Mouse (Mus musculus): Measurements from ENCODE around the gene Cebpg. TPM values are rescaled to one million over a fixed set of nuclear protein-coding genes. Genes with fewer than 3 reads are reported as not detected.

The Cebpg gene
- polyA plus RNA-seq, 1 experiment from 2014 or later, result 36.3 TPM

- Histone ChIP-seq H3K4me3 (ENCODE audit: low read depth, low read length) (no peak overlapping the region), H3K4me1 (ENCODE audit: control insufficient read depth, insufficient read depth, low read length) (no peaks in the 10 kb centered on the region), H3K27ac (replicated peaks; ENCODE audit: low read depth, low read length) (no peak overlapping the region), H3K36me3 (replicated peaks; ENCODE audit: control insufficient read depth, insufficient read depth, low read depth, low read length) (no peaks in the 10 kb centered on the region), H3K27me3 (ENCODE audit: control insufficient read depth, insufficient read depth, low read length) (no peaks in the 10 kb centered on the region), H3K9ac (replicated peaks; ENCODE audit: low read length) (no peak overlapping the region), H3K9me3 (replicated peaks; ENCODE audit: control insufficient read depth, low read length) (no peaks in the 10 kb centered on the region), H3K4me2 (ENCODE audit: low read depth, low read length) (no peak overlapping the region)
- no peak for ATAC-seq (replicated peaks; ENCODE audit: insufficient number of reproducible peaks, low FRiP score, low TSS enrichment, low read depth)
- 79% methylated on average over 9 of the region's 9 CpGs for WGBS
- DNase-seq (ENCODE audit: low spot score), result no peak
These were observed 28.5 kb downstream of the Cebpg start for GRCm38 (mm10) chr7:35027801-35028420.

- no peaks in the 10 kb centered on the region for H3K27me3 ChIP-seq (ENCODE audit: control insufficient read depth, insufficient read depth, low read length)
- ATAC-seq (replicated peaks; ENCODE audit: insufficient number of reproducible peaks, low FRiP score, low TSS enrichment, low read depth), result no peak
- H3K9ac ChIP-seq (replicated peaks; ENCODE audit: low read length), result no peak overlapping the region
- no peaks in the 10 kb centered on the region for H3K36me3 ChIP-seq (replicated peaks; ENCODE audit: control insufficient read depth, insufficient read depth, low read depth, low read length)
- no peaks in the 10 kb centered on the region for H3K4me1 ChIP-seq (ENCODE audit: control insufficient read depth, insufficient read depth, low read length)
- H3K27ac ChIP-seq (replicated peaks; ENCODE audit: low read depth, low read length), result no peak overlapping the region
- H3K9me3 ChIP-seq (replicated peaks; ENCODE audit: control insufficient read depth, low read length), result no peaks in the 10 kb centered on the region
- peak; percentile 69 for DNase-seq (ENCODE audit: low spot score)
- no peak overlapping the region for H3K4me3 ChIP-seq (ENCODE audit: low read depth, low read length)
- WGBS, result 78% methylated on average over 3 of the region's 3 CpGs
- H3K4me2 ChIP-seq (ENCODE audit: low read depth, low read length), result no peak overlapping the region
These were observed 29.5 kb downstream of the Cebpg start for GRCm38 (mm10) chr7:35026838-35027291.

GRCm38 (mm10) chr7:35026276-35026630 is 30.1 kb downstream of the Cebpg start:
- Histone ChIP-seq H3K4me1 (ENCODE audit: control insufficient read depth, insufficient read depth, low read length) (no peaks in the 10 kb centered on the region), H3K4me2 (ENCODE audit: low read depth, low read length) (no peak overlapping the region), H3K4me3 (ENCODE audit: low read depth, low read length) (no peak overlapping the region), H3K36me3 (replicated peaks; ENCODE audit: control insufficient read depth, insufficient read depth, low read depth, low read length) (no peaks in the 10 kb centered on the region), H3K9ac (replicated peaks; ENCODE audit: low read length) (no peak overlapping the region), H3K27me3 (ENCODE audit: control insufficient read depth, insufficient read depth, low read length) (no peaks in the 10 kb centered on the region), H3K27ac (replicated peaks; ENCODE audit: low read depth, low read length) (no peak overlapping the region), H3K9me3 (replicated peaks; ENCODE audit: control insufficient read depth, low read length) (no peaks in the 10 kb centered on the region)
- ATAC-seq (replicated peaks; ENCODE audit: insufficient number of reproducible peaks, low FRiP score, low TSS enrichment, low read depth), result no peak
- 73% methylated on average over 4 of the region's 4 CpGs for WGBS
- no peak for DNase-seq (ENCODE audit: low spot score)

GRCm38 (mm10) chr7:35025409-35026275 is 30.7 kb downstream of the Cebpg start:
- peak; percentile 55 for ATAC-seq (replicated peaks; ENCODE audit: insufficient number of reproducible peaks, low FRiP score, low TSS enrichment, low read depth)
- Histone ChIP-seq H3K27me3 (ENCODE audit: control insufficient read depth, insufficient read depth, low read length) (no peaks in the 10 kb centered on the region), H3K36me3 (replicated peaks; ENCODE audit: control insufficient read depth, insufficient read depth, low read depth, low read length) (no peaks in the 10 kb centered on the region), H3K4me2 (ENCODE audit: low read depth, low read length) (no peak overlapping the region), H3K4me1 (ENCODE audit: control insufficient read depth, insufficient read depth, low read length) (no peaks in the 10 kb centered on the region), H3K4me3 (ENCODE audit: low read depth, low read length) (no peak overlapping the region), H3K27ac (replicated peaks; ENCODE audit: low read depth, low read length) (no peak overlapping the region), H3K9ac (replicated peaks; ENCODE audit: low read length) (no peak overlapping the region), H3K9me3 (replicated peaks; ENCODE audit: control insufficient read depth, low read length) (no peaks in the 10 kb centered on the region)
- 38% methylated on average over 5 of the region's 5 CpGs for WGBS
- DNase-seq (ENCODE audit: low spot score), result peak; percentile 83

- no peaks in the 10 kb centered on the region for H3K4me1 ChIP-seq (ENCODE audit: control insufficient read depth, insufficient read depth, low read length)
- no peak overlapping the region for H3K4me2 ChIP-seq (ENCODE audit: low read depth, low read length)
- no peak overlapping the region for H3K9ac ChIP-seq (replicated peaks; ENCODE audit: low read length)
- H3K27ac ChIP-seq (replicated peaks; ENCODE audit: low read depth, low read length), result no peak overlapping the region
- H3K36me3 ChIP-seq (replicated peaks; ENCODE audit: control insufficient read depth, insufficient read depth, low read depth, low read length), result no peaks in the 10 kb centered on the region
- no peak overlapping the region for H3K4me3 ChIP-seq (ENCODE audit: low read depth, low read length)
- no peak for ATAC-seq (replicated peaks; ENCODE audit: insufficient number of reproducible peaks, low FRiP score, low TSS enrichment, low read depth)
- DNase-seq (ENCODE audit: low spot score), result no peak
- WGBS, result 59% methylated on average over 1 of the region's 1 CpGs
- H3K9me3 ChIP-seq (replicated peaks; ENCODE audit: control insufficient read depth, low read length), result no peaks in the 10 kb centered on the region
- H3K27me3 ChIP-seq (ENCODE audit: control insufficient read depth, insufficient read depth, low read length), result no peaks in the 10 kb centered on the region
These were observed 31.9 kb downstream of the Cebpg start for GRCm38 (mm10) chr7:35024426-35024825.

GRCm38 (mm10) chr7:35023251-35023650 is 33.1 kb downstream of the Cebpg start:
- H3K4me2 ChIP-seq (ENCODE audit: low read depth, low read length), result no peak overlapping the region

GRCm38 (mm10) chr7:35021365-35021764 is 35.0 kb downstream of the Cebpg start:
- no peak overlapping the region for H3K4me2 ChIP-seq (ENCODE audit: low read depth, low read length)
- no peaks in the 10 kb centered on the region for H3K4me1 ChIP-seq (ENCODE audit: control insufficient read depth, insufficient read depth, low read length)
- no peak for ATAC-seq (replicated peaks; ENCODE audit: insufficient number of reproducible peaks, low FRiP score, low TSS enrichment, low read depth)
- H3K27me3 ChIP-seq (ENCODE audit: control insufficient read depth, insufficient read depth, low read length), result no peaks in the 10 kb centered on the region
- H3K4me3 ChIP-seq (ENCODE audit: low read depth, low read length), result no peak overlapping the region
- no peaks in the 10 kb centered on the region for H3K36me3 ChIP-seq (replicated peaks; ENCODE audit: control insufficient read depth, insufficient read depth, low read depth, low read length)
- no peak overlapping the region for H3K9ac ChIP-seq (replicated peaks; ENCODE audit: low read length)
- H3K9me3 ChIP-seq (replicated peaks; ENCODE audit: control insufficient read depth, low read length), result no peaks in the 10 kb centered on the region
- WGBS, result 85% methylated on average over 10 of the region's 10 CpGs
- no peak for DNase-seq (ENCODE audit: low spot score)
- H3K27ac ChIP-seq (replicated peaks; ENCODE audit: low read depth, low read length), result no peak overlapping the region

More at GRCm38 (mm10) chr7:35023251-35023650, 33.1 kb downstream of the Cebpg start:
- H3K36me3 ChIP-seq (replicated peaks; ENCODE audit: control insufficient read depth, insufficient read depth, low read depth, low read length), result no peaks in the 10 kb centered on the region
- WGBS, result 79% methylated on average over 4 of the region's 4 CpGs
- no peaks in the 10 kb centered on the region for H3K4me1 ChIP-seq (ENCODE audit: control insufficient read depth, insufficient read depth, low read length)
- no peak overlapping the region for H3K4me3 ChIP-seq (ENCODE audit: low read depth, low read length)
- no peak overlapping the region for H3K27ac ChIP-seq (replicated peaks; ENCODE audit: low read depth, low read length)
- no peaks in the 10 kb centered on the region for H3K27me3 ChIP-seq (ENCODE audit: control insufficient read depth, insufficient read depth, low read length)
- H3K9me3 ChIP-seq (replicated peaks; ENCODE audit: control insufficient read depth, low read length), result no peaks in the 10 kb centered on the region
- ATAC-seq (replicated peaks; ENCODE audit: insufficient number of reproducible peaks, low FRiP score, low TSS enrichment, low read depth), result no peak
- H3K9ac ChIP-seq (replicated peaks; ENCODE audit: low read length), result no peak overlapping the region
- DNase-seq (ENCODE audit: low spot score), result no peak

- no peaks in the 10 kb centered on the region for H3K4me1 ChIP-seq (ENCODE audit: control insufficient read depth, insufficient read depth, low read length)
- H3K4me2 ChIP-seq (ENCODE audit: low read depth, low read length), result no peak overlapping the region
- DNase-seq (ENCODE audit: low spot score), result no peak
- no peak overlapping the region for H3K4me3 ChIP-seq (ENCODE audit: low read depth, low read length)
- 72% methylated on average over 2 of the region's 2 CpGs for WGBS
- H3K9ac ChIP-seq (replicated peaks; ENCODE audit: low read length), result no peak overlapping the region
- ATAC-seq (replicated peaks; ENCODE audit: insufficient number of reproducible peaks, low FRiP score, low TSS enrichment, low read depth), result no peak
- no peaks in the 10 kb centered on the region for H3K36me3 ChIP-seq (replicated peaks; ENCODE audit: control insufficient read depth, insufficient read depth, low read depth, low read length)
- H3K9me3 ChIP-seq (replicated peaks; ENCODE audit: control insufficient read depth, low read length), result no peaks in the 10 kb centered on the region
- no peaks in the 10 kb centered on the region for H3K27me3 ChIP-seq (ENCODE audit: control insufficient read depth, insufficient read depth, low read length)
- no peak overlapping the region for H3K27ac ChIP-seq (replicated peaks; ENCODE audit: low read depth, low read length)
These were observed 41.1 kb downstream of the Cebpg start for GRCm38 (mm10) chr7:35015252-35015651.

Measured in embryonic facial prominence, embryonic 11.5 days (tissue).